Mouse (Mus musculus): ENCODE data around the gene Duox1. TPM values are rescaled to one million over a fixed set of nuclear protein-coding genes. Genes with fewer than 3 reads are reported as not detected.

Gene Duox1
- polyA plus RNA-seq, 1 experiment from 2014 or later, result not detected

DNA sequence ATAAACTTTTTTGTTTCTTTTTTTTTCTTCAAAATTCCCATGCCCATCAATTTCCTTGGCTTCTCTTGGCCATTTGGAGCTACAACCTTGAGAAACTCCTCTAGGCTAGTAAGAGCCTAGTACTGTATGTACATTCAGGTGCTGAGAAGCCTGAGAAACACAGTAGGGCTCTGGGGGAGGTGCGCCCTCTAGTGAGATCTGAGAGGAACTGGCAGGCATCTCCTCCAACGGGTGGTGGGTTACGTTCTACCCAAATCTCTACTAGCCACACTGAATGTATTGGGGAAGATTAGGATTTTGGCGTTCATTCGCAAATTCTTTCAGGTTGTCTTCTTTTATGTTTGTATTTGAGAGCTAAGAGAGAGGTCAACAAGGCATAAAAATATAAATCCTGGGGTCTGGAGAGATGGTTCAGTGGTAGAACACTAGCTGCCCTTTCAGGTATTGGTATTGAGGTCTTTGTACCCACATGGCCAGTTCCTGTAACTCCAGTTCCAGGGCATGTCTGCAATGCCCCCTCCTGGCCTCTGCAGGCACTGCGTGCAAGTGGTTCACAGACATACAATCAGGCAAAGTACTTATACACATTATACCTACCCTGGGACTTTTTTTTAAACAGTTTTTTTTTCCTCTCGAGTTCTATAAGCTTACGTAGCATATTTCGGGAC lies 12.8 kb upstream of the Duox1 start:
- peaks cover 52% of the 10 kb centered on the region for H3K27me3 ChIP-seq (ENCODE audit: insufficient read depth, low read length)
- no peak overlapping the region for H3K4me2 ChIP-seq
- H3K9me3 ChIP-seq (ENCODE audit: low read depth, low read length), result no peaks in the 10 kb centered on the region
- WGBS, result 11% methylated on average over 9 of the region's 9 CpGs
- peak; percentile 87 for DNase-seq
- 0 out of 2 replicates have a peak, but pooled peaks have one; percentile 33 for ATAC-seq (ENCODE audit: insufficient read depth)
- no peak overlapping the region for H3K9ac ChIP-seq
- no peaks in the 10 kb centered on the region for H3K36me3 ChIP-seq (ENCODE audit: insufficient read depth)
- TF ChIP-seq CTCF (IDR thresholded peaks at IDR 0.05; ENCODE audit: low read depth), result peak; percentile 75
- 0 out of 2 replicates have a peak, but pooled peaks cover 6% of the 10 kb centered on the region for H3K4me1 ChIP-seq (ENCODE audit: insufficient read depth)
- H3K27ac ChIP-seq (ENCODE audit: low read depth), result no peak overlapping the region
- H3K4me3 ChIP-seq (ENCODE audit: low read depth, low read length), result no peak overlapping the region

DNA sequence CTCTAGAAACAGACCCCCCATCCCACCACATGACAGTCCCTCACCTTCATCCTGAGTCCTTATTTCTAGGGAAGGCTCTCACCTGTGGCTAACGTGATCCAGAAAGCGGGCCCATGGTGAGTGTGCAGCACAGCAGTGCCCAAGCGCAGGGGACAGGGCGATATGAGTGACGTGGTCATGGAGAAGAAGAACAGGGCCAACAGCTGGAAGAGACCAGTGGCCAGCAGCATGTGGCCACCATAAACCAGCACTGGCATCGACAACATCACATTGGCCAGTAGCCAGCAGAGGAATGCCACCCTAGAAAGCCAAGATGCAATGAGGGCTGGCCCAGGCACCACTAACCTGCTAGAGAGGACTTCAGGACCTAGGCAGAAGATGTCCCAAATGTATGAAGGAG lies 10.9 kb upstream of the Duox1 start:
- no peak overlapping the region for H3K4me3 ChIP-seq (ENCODE audit: low read depth, low read length)
- peaks cover 38% of the 10 kb centered on the region for H3K27me3 ChIP-seq (ENCODE audit: insufficient read depth, low read length)
- no peak overlapping the region for H3K9ac ChIP-seq
- H3K36me3 ChIP-seq (ENCODE audit: insufficient read depth), result no peaks in the 10 kb centered on the region
- no peaks in the 10 kb centered on the region for H3K9me3 ChIP-seq (ENCODE audit: low read depth, low read length)
- H3K4me2 ChIP-seq, result no peak overlapping the region
- ATAC-seq (ENCODE audit: insufficient read depth) (no peak), DNase-seq (no peak)
- H3K27ac ChIP-seq (ENCODE audit: low read depth), result no peak overlapping the region
- no peak for TF ChIP-seq CTCF (IDR thresholded peaks at IDR 0.05; ENCODE audit: low read depth)
- 84% methylated on average over 6 of the region's 6 CpGs for WGBS
- no peaks in the 10 kb centered on the region for H3K4me1 ChIP-seq (ENCODE audit: insufficient read depth)

DNA sequence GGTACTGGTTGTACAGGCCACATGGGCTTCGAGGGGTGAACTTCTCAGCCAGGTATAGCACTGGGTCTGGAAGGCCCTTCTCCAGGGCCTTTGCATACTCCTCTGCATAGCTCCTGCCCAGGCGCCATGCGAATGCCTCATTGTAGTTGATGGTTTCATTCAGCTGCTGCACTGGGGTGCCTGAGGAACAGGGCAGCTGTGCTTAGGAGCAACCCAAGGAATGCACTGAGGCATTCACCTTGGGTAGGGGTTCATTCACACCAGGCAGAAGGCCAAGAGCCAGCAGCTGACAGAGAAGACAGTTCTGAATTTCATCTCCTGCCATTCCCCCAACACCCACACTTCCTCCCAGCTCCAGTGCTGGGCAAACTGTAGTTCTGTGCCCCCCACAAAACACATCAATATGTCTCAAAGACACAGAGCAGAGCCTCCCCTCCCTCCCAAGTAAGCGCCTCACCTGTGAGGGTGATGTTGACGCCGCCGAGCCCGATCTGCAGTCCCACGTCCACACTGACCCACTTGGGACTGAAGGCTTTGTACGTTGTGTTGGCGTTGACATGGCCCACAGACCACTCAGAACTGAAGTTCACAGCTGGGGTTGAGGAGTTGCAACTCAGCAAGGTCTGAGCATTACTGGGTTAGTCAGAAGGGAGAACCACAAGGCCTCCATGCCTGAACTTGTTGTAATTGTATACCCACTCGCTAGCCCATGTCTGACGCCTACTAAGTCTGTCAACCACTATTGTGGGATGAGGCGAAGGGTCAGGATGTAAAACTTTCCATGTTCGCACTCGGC lies 10.2 kb upstream of the Duox1 start:
- DNase-seq, result no peak
- Histone ChIP-seq H3K4me2 (no peak overlapping the region), H3K27me3 (ENCODE audit: insufficient read depth, low read length) (peaks cover 30% of the 10 kb centered on the region), H3K27ac (ENCODE audit: low read depth) (no peak overlapping the region), H3K4me3 (ENCODE audit: low read depth, low read length) (no peak overlapping the region), H3K4me1 (ENCODE audit: insufficient read depth) (no peaks in the 10 kb centered on the region), H3K9ac (no peak overlapping the region), H3K36me3 (ENCODE audit: insufficient read depth) (no peaks in the 10 kb centered on the region), H3K9me3 (ENCODE audit: low read depth, low read length) (no peaks in the 10 kb centered on the region)
- 80% methylated on average over 16 of the region's 16 CpGs for WGBS
- no peak for TF ChIP-seq CTCF (IDR thresholded peaks at IDR 0.05; ENCODE audit: low read depth)
- ATAC-seq (ENCODE audit: insufficient read depth), result no peak

DNA sequence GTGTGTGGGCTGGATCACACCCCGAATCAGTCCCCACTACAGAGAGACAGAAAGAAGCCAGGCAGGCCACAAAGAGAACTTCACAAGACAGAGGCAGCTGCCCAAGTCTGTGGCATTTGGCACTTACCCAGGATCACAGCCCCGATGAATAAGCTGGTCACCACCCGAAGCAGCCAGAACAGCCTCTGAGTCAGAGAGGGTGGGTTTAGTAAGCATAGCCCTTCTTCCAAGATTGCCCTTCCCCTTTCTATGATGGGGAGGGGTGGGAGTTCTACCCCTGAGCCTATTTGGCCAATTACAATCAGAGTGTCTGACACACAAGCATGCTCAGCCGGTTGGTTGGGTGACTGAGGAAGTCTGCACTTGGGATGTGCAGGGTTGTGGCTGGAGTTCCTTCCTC lies 9.3 kb upstream of the Duox1 start:
- TF ChIP-seq CTCF (IDR thresholded peaks at IDR 0.05; ENCODE audit: low read depth), result no peak
- peaks cover 26% of the 10 kb centered on the region for H3K27me3 ChIP-seq (ENCODE audit: insufficient read depth, low read length)

DNA sequence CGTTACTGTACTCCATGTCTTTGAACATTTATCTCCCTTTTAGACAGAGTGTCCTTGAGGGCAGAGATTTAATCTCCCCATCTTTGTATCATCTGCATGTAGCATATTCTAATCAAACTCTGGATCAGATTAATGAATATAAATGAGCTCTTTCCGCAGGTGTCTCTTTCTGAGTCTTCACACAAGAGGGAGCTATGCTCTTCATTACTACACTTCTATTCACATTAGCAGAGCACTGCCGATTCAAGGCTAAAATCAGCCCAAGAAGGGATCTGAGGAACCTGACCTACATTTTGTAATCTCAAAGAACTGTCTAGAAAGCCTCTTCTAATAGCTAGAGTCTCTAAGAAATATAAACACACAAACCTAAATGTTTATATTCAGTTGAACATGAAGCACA lies 5.8 kb upstream of the Duox1 start:
- no peak overlapping the region for H3K4me3 ChIP-seq (ENCODE audit: low read depth, low read length)
- no peak for DNase-seq
- H3K4me1 ChIP-seq (ENCODE audit: insufficient read depth), result no peaks in the 10 kb centered on the region
- no peak overlapping the region for H3K4me2 ChIP-seq
- no peaks in the 10 kb centered on the region for H3K9me3 ChIP-seq (ENCODE audit: low read depth, low read length)
- TF ChIP-seq CTCF (IDR thresholded peaks at IDR 0.05; ENCODE audit: low read depth), result no peak
- no peaks in the 10 kb centered on the region for H3K36me3 ChIP-seq (ENCODE audit: insufficient read depth)
- whole genome bisulfite sequencing, result 43% methylated on average over 3 of the region's 3 CpGs
- no peak overlapping the region for H3K9ac ChIP-seq
- no peak for ATAC-seq (ENCODE audit: insufficient read depth)
- H3K27ac ChIP-seq (ENCODE audit: low read depth), result no peak overlapping the region
- H3K27me3 ChIP-seq (ENCODE audit: insufficient read depth, low read length), result peaks cover 42% of the 10 kb centered on the region

More for the DNA sequence above, 9.3 kb upstream of the Duox1 start:
- Histone ChIP-seq H3K4me2 (no peak overlapping the region), H3K27ac (ENCODE audit: low read depth) (no peak overlapping the region), H3K9ac (no peak overlapping the region), H3K4me3 (ENCODE audit: low read depth, low read length) (no peak overlapping the region), H3K9me3 (ENCODE audit: low read depth, low read length) (no peaks in the 10 kb centered on the region), H3K4me1 (ENCODE audit: insufficient read depth) (no peaks in the 10 kb centered on the region), H3K36me3 (ENCODE audit: insufficient read depth) (no peaks in the 10 kb centered on the region)
- no peak for DNase-seq
- 37% methylated on average over 4 of the region's 4 CpGs for WGBS
- ATAC-seq (ENCODE audit: insufficient read depth), result no peak

DNA sequence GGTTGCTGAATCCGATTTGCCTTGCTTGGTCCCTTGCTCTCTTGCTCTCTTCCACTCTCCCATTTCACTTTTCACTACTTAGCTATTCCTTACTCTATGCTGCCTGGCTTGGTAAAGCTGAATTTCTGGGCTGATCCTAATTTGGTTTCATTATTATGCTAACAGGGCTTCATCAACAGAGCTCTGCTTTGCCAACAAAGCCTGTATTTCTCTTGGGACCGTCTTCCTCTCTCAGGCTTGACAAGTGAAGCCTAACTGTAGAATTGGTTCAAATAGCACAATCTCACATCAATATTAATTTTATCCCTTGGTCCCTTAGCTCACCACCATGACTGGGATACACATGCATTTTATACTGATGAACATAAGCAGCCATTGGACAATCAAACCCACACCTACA lies 3.9 kb upstream of the Duox1 start:
- Histone ChIP-seq H3K36me3 (ENCODE audit: insufficient read depth) (no peaks in the 10 kb centered on the region), H3K27me3 (ENCODE audit: insufficient read depth, low read length) (peaks cover 42% of the 10 kb centered on the region), H3K4me2 (no peak overlapping the region), H3K9ac (no peak overlapping the region), H3K4me1 (ENCODE audit: insufficient read depth) (no peaks in the 10 kb centered on the region), H3K27ac (ENCODE audit: low read depth) (no peak overlapping the region), H3K9me3 (ENCODE audit: low read depth, low read length) (no peaks in the 10 kb centered on the region), H3K4me3 (ENCODE audit: low read depth, low read length) (no peak overlapping the region)
- no peak for ATAC-seq (ENCODE audit: insufficient read depth)
- WGBS, result 65% methylated on average over 2 of the region's 2 CpGs
- TF ChIP-seq CTCF (IDR thresholded peaks at IDR 0.05; ENCODE audit: low read depth), result no peak
- DNase-seq, result no peak

DNA sequence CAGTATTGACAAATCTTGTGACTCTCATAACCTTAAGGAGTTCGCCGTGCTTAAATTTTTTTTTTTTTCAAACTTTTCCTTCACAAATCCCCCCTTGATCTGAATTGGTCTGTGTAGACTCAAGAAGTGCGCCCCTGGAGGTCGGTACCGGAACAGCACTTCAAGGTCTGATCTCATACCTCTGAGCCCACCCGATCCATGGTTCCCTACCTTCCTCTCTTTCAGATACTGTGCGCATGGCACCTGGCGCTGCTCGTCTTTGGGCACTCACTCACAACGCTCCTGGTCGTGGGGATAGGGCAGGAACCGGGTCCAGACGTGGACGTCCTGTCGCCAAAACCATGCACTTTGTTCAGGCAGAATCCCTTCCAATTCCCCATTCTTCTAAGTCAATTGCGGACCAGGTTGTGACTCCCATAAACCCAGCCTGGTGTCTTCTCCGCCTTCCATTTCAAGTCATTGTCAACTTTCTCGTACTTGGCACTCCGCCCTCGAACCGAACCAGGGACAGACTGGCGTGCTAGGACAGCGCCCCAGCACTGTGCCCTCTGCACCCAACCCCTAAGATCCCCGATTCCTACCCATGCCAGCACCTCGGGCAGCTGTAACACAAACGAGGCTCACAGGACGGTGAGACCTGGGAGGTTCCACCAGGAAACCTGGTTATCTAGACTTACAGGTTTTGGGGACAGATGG lies 2.6 kb upstream of the Duox1 start:
- H3K27ac ChIP-seq (ENCODE audit: low read depth), result no peak overlapping the region
- peak; percentile 81 for TF ChIP-seq CTCF (IDR thresholded peaks at IDR 0.05; ENCODE audit: low read depth)
- peak overlapping the region; percentile 16 for H3K4me3 ChIP-seq (ENCODE audit: low read depth, low read length)
- no peaks in the 10 kb centered on the region for H3K36me3 ChIP-seq (ENCODE audit: insufficient read depth)
- peak overlapping the region; percentile 54 for H3K4me2 ChIP-seq
- H3K27me3 ChIP-seq (ENCODE audit: insufficient read depth, low read length), result peaks cover 37% of the 10 kb centered on the region
- ATAC-seq (ENCODE audit: insufficient read depth), result peak; percentile 50; the same call in 1 of the 2 replicates
- H3K9ac ChIP-seq, result no peak overlapping the region
- peak; percentile 86 for DNase-seq
- H3K4me1 ChIP-seq (ENCODE audit: insufficient read depth), result no peaks in the 10 kb centered on the region
- no peaks in the 10 kb centered on the region for H3K9me3 ChIP-seq (ENCODE audit: low read depth, low read length)
- 5% methylated on average over 27 of the region's 27 CpGs for WGBS
